Mouse (Mus musculus) CH12.LX (cell line): Measurements from ENCODE around the gene Fgfbp3. TPM values are rescaled to one million over a fixed set of nuclear protein-coding genes. Genes with fewer than 3 reads are reported as not detected.

Source experiments
- polyA plus RNA-seq: library from polyadenylated mRNA; unstranded; fragments of >175 nt; gene quantifications from 2 replicates; pipeline ENCODE4 v1.2.1, GENCODE M21; 2012; ENCODE audit warnings: low read depth; ENCODE audit not compliant: insufficient read length
- total RNA-seq, 2 experiments: library from RNA; depleted of rRNA; stranded (reverse); fragments of 300-350 nt in 1 of 2; fragments of >200 nt in 1 of 2; gene quantifications; 2 replicates each; pipeline ENCODE4 v1.2.3; 2012 to 2014

Fgfbp3 gene
- total and polyA plus RNA-seq, 3 experiments, result 0.64 to 2.1 (median 1.6) TPM

Other genes with a start within 250 kb of the Fgfbp3 start
- not detected in 2 replicates for gene Ppp1r3c, start 183.0 kb downstream of the Fgfbp3 start, total RNA-seq (2012; rRNA removed)
- gene Ppp1r3c, start 183.0 kb downstream of the Fgfbp3 start, total RNA-seq (2014; rRNA removed), result not detected in 2 replicates
- not detected in 2 replicates for gene Ppp1r3c, start 183.0 kb downstream of the Fgfbp3 start, polyA plus RNA-seq
- 72.4 and 73.1 TPM in 2 replicates for gene Tnks2, start 85.4 kb downstream of the Fgfbp3 start, total RNA-seq (2012; rRNA removed)
- gene Tnks2, start 85.4 kb downstream of the Fgfbp3 start, total RNA-seq (2014; rRNA removed), result 90.5 and 104 TPM in 2 replicates
- 48.0 and 59.7 TPM in 2 replicates for gene Tnks2, start 85.4 kb downstream of the Fgfbp3 start, polyA plus RNA-seq
- gene Btaf1, start 6.5 kb upstream of the Fgfbp3 start, total RNA-seq (2012; rRNA removed), result 38.3 and 42.8 TPM in 2 replicates
- gene Btaf1, start 6.5 kb upstream of the Fgfbp3 start, total RNA-seq (2014; rRNA removed), result 43.2 and 52.7 TPM in 2 replicates
- 29.4 and 31.9 TPM in 2 replicates for gene Btaf1, start 6.5 kb upstream of the Fgfbp3 start, polyA plus RNA-seq